Mouse (Mus musculus) cortical plate, adult 2 months (tissue): Measurements from ENCODE around the gene Tcaf3.

Experiments
- CTCF ChIP-seq: fragments of 200-500 bp; IDR thresholded peaks from 2 replicates; pipeline ENCODE4 v1.5.1; 2011; ENCODE audit warnings: mild to moderate bottlenecking, control low read depth, low read length; ENCODE audit not compliant: insufficient read depth; ENCODE audit errors: extremely low read depth
- POLR2A ChIP-seq: fragments of 200-500 bp; IDR thresholded peaks from 2 replicates; pipeline ENCODE4 v1.6.1; 2011; ENCODE audit warnings: mild to moderate bottlenecking, low read length, control low read depth; ENCODE audit not compliant: insufficient read depth; ENCODE audit errors: extremely low read depth

DNA sequence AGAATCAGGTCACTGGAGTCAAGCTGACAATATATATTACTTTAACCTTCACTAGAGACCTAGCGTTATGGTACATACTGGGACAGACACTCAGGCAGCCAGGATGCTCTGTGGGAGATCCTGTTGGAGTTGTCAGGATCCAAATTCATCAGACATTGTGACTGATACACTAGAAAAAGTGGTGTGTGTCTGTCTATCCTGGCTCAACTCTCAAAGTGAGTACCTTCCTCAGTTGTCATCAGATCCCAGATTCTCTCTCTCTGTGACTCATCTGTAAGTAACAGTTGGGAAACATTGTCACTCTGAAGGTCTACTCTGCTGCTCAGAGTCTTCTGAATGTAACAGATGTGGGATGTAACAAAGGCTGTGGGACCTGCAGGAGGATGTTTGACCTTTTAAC, 57.8 kb downstream of the Tcaf3 start:
- no peak for TF ChIP-seq POLR2A
- no peak for TF ChIP-seq CTCF
